Mouse (Mus musculus): Measurements from ENCODE around the gene Itga8.

The Itga8 gene

GRCm38 (mm10) chr2:12187646-12188045 lies 114.1 kb downstream of the Itga8 start:
- DNase-seq: no peak

- DNase-seq: no peak
Measured at GRCm38 (mm10) chr2:12182402-12182948, 119.2 kb downstream of the Itga8 start.

GRCm38 (mm10) chr2:12180635-12181034 lies 121.1 kb downstream of the Itga8 start:
- DNase-seq: no peak

- no peak for DNase-seq
Measured at GRCm38 (mm10) chr2:12174722-12175427, 126.8 kb downstream of the Itga8 start.

- no peak for DNase-seq
Measured at GRCm38 (mm10) chr2:12170221-12170620, 131.5 kb downstream of the Itga8 start.

GRCm38 (mm10) chr2:12160486-12160885 lies 141.2 kb downstream of the Itga8 start:
- peak; percentile 9 for DNase-seq

GRCm38 (mm10) chr2:12157001-12157400 lies 144.7 kb downstream of the Itga8 start:
- no peak for DNase-seq

- DNase-seq: no peak
Measured at GRCm38 (mm10) chr2:12156401-12156800, 145.3 kb downstream of the Itga8 start.

- DNase-seq: no peak
Measured at GRCm38 (mm10) chr2:12154676-12155075, 147.0 kb downstream of the Itga8 start.

- DNase-seq: no peak
Measured at GRCm38 (mm10) chr2:12153551-12153950, 148.2 kb downstream of the Itga8 start.

GRCm38 (mm10) chr2:12147902-12148301 lies 153.8 kb downstream of the Itga8 start:
- DNase-seq: no peak

GRCm38 (mm10) chr2:12146612-12147011 lies 155.1 kb downstream of the Itga8 start:
- no peak for DNase-seq

GRCm38 (mm10) chr2:12138765-12139368 lies 162.9 kb downstream of the Itga8 start:
- no peak for DNase-seq

GRCm38 (mm10) chr2:12126580-12126979 lies 175.1 kb downstream of the Itga8 start:
- DNase-seq: no peak

- no peak for DNase-seq
Measured at GRCm38 (mm10) chr2:12115479-12115878, 186.2 kb downstream of the Itga8 start.

- no peak for DNase-seq
Measured at GRCm38 (mm10) chr2:12109306-12109705, 192.4 kb downstream of the Itga8 start.

GRCm38 (mm10) chr2:12108306-12108705 lies 193.4 kb downstream of the Itga8 start:
- DNase-seq: no peak

GRCm38 (mm10) chr2:12107265-12107664 lies 194.5 kb downstream of the Itga8 start:
- no peak for DNase-seq

GRCm38 (mm10) chr2:12103183-12103582 lies 198.5 kb downstream of the Itga8 start:
- no peak for DNase-seq

GRCm38 (mm10) chr2:12092203-12092984 lies 209.3 kb downstream of the Itga8 start:
- DNase-seq: no peak

GRCm38 (mm10) chr2:12090993-12091392 lies 210.7 kb downstream of the Itga8 start:
- DNase-seq: no peak

GRCm38 (mm10) chr2:12085492-12085891 lies 216.2 kb downstream of the Itga8 start:
- DNase-seq: no peak

- DNase-seq: no peak
Measured at GRCm38 (mm10) chr2:12084341-12084740, 217.4 kb downstream of the Itga8 start.
